Mouse (Mus musculus) MEL (cell line): ENCODE results near the gene Rxfp4.

Experiments
- BHLHE40 ChIP-seq: IDR thresholded peaks from 2 replicates; pipeline ENCODE4 v1.6.1; 2012; ENCODE audit warnings: low read depth, mild to moderate bottlenecking, inconsistent platforms, low read length, improper control_type of control experiment, borderline replicate concordance
- CHD1 ChIP-seq: IDR thresholded peaks from 2 replicates; pipeline ENCODE4 v1.6.1; 2012; ENCODE audit warnings: low read depth, mild to moderate bottlenecking, inconsistent platforms, low read length, improper control_type of control experiment
- CTCF ChIP-seq, 3 experiments: IDR thresholded peaks in 2 of 3; conservative IDR thresholded peaks in 1 of 3; 2 replicates each; pipeline ENCODE4 v1.5.1; 2011 to 2012; ENCODE audit warnings: low read length in 3 of 3, low read depth in 2 of 3, mild to moderate bottlenecking in 2 of 3, improper control_type of control experiment in 1 of 3, inconsistent platforms in 1 of 3, mixed read lengths in 1 of 3, moderate library complexity in 1 of 3; ENCODE audit not compliant: control insufficient read depth in 1 of 3, insufficient read depth in 1 of 3, poor library complexity in 1 of 3, severe bottlenecking in 1 of 3
- E2F4 ChIP-seq: IDR thresholded peaks from 2 replicates; pipeline ENCODE4 v1.6.1; 2011; ENCODE audit warnings: low read depth, low read length, improper control_type of control experiment, borderline replicate concordance
- ELF1 ChIP-seq: IDR thresholded peaks from 2 replicates; pipeline ENCODE4 v1.6.1; 2014; ENCODE audit warnings: low read depth, mild to moderate bottlenecking, inconsistent platforms, low read length, improper control_type of control experiment, moderate library complexity
- EP300 ChIP-seq, 2 experiments: IDR thresholded peaks; 2 replicates each; pipeline ENCODE4 v1.6.1; 2011; ENCODE audit warnings: improper control_type of control experiment in 2 of 2, low read length in 2 of 2, low read depth in 1 of 2, mild to moderate bottlenecking in 1 of 2
- GABPA ChIP-seq: IDR thresholded peaks from 2 replicates; pipeline ENCODE4 v1.6.1; 2012; ENCODE audit warnings: low read depth, mild to moderate bottlenecking, inconsistent platforms, low read length, improper control_type of control experiment, moderate library complexity
- GATA1 ChIP-seq: IDR thresholded peaks from 2 replicates; pipeline ENCODE4 v1.6.1; 2011; ENCODE audit warnings: low read depth, low read length, improper control_type of control experiment
- SMC3 ChIP-seq: IDR thresholded peaks from 2 replicates; pipeline ENCODE4 v1.6.1; 2011; ENCODE audit warnings: low read depth, low read length, improper control_type of control experiment
- TAL1 ChIP-seq: IDR thresholded peaks from 2 replicates; pipeline ENCODE4 v1.6.1; 2012; ENCODE audit warnings: mild to moderate bottlenecking, inconsistent platforms, low read length, moderate library complexity, mixed read lengths
- TBP ChIP-seq: IDR thresholded peaks from 2 replicates; pipeline ENCODE4 v1.8.0; 2011; ENCODE audit warnings: low read depth, low read length, improper control_type of control experiment
- ZNF384 ChIP-seq: IDR thresholded peaks from 2 replicates; pipeline ENCODE4 v1.6.1; 2012; ENCODE audit warnings: low read depth, mild to moderate bottlenecking, inconsistent platforms, low read length, improper control_type of control experiment

DNA sequence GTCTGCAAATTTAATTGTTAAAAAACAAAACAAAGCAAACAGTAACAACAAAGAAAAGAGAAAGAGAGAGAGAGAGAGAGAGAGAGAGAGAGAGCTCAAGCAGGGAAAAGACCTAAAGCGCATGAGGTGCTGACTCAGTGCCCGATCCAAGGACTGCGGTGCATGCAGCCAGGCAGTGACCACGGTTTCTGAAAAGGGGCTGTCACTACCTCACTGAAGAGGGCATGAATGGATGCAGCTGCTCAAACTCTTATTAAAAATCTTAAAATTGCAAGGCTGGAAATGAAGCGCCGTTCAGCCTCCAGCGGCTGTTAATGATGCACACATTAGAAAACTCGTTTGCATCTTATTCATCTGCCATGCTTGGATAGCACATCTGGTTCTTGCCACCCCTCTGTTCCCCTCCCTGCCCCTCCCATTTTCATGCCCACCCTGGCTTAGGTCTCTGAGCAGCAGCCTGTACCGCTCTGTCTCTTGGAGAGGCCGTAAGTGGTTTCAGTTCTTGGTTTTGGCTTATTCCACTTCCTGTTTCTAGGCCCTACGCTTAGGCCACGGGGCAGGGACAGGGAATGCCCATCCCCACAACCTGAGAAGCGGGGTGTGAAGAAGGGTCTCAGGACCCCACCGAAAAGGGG, 5.0 kb downstream of the Rxfp4 start:
- no peak for TF ChIP-seq CTCF (IDR thresholded peaks at IDR 0.05 in 2 of 3, conservative IDR thresholded peaks at IDR 0.05 in 1 of 3; ENCODE audit: control insufficient read depth in 1 of 3, insufficient read depth in 1 of 3, low read depth in 2 of 3, low read length in 3 of 3, poor library complexity in 1 of 3, severe bottlenecking in 1 of 3)
- no peak for TF ChIP-seq EP300 (IDR thresholded peaks at IDR 0.05; ENCODE audit: low read depth in 1 of 2, low read length in 2 of 2)
- TF ChIP-seq ELF1 = no peak
- TF ChIP-seq GABPA = no peak
- TF ChIP-seq TBP = no peak
- TF ChIP-seq GATA1 = no peak
- TF ChIP-seq SMC3 = no peak
- no peak for TF ChIP-seq CHD1
- no peak for TF ChIP-seq BHLHE40
- TF ChIP-seq ZNF384 = no peak
- TF ChIP-seq TAL1 = no peak
- TF ChIP-seq E2F4 = no peak
